Mouse (Mus musculus) kidney, adult 9 months (tissue): ENCODE data around the gene Spib.

ENCODE experiments used
- DNase-seq: peaks from one replicate; pipeline ENCODE4 v3.0.0; 2022

Spib gene

DNA sequence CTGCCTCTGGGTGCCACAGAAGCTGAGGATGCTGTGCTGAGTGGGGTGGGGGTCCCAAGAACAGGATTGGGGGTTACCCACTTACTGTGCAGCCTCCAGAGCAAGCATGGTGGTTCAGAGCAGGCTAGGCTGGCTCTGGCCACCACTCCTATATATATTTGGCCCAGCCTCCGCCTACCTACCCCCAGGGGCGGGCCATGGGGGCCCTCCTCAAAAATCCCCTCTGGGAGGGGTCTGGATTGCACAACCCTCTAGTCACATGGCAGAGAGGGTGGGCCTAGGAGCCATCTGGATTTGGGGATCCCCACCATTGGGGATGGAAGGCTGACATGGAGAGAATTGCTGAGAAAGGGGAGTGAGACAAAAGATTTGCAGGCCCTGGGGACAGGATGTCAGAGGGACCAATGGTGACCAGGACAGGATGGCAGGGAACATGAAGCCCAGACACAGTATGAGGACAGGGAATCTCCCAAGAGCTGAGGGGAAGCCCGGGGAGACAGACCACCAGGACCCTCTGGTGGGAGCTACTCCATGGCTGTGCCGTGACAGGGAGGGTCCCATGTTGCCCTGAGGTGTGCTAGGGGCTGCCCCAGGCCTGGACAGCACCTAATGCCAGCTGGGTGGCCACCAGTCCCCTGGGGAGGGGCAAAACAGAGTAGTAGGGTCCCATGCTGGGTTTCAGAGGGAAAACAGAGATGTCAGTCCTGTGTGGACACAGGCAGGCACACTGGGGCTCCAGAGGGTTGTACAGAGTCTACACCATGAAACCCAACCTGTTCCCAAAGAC, at the start of gene Spib:
Spib (minus strand) TSS at position 126 of the 787 bp plus-strand sequence.
- no peak for DNase-seq

DNA sequence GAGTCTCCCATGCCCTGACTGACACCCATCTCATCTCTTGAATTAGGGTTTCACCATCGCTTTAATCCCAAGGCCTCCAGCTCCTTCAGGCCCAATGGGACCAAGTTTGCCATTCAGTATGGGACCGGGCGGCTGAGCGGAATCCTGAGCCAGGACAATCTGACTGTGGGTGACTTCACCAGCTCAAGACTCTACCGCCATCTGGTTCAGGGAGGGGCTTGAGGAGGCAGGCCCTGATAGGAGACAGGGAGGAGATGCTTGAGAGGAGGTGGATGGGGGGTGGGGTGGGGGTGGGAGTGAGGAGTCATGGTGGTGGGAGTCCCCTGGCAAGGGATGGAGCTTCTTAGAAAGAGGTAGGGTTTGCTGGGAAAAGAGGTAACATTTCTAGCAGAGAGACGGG, 49.8 kb upstream of the Spib start:
- DNase-seq = no peak

DNA sequence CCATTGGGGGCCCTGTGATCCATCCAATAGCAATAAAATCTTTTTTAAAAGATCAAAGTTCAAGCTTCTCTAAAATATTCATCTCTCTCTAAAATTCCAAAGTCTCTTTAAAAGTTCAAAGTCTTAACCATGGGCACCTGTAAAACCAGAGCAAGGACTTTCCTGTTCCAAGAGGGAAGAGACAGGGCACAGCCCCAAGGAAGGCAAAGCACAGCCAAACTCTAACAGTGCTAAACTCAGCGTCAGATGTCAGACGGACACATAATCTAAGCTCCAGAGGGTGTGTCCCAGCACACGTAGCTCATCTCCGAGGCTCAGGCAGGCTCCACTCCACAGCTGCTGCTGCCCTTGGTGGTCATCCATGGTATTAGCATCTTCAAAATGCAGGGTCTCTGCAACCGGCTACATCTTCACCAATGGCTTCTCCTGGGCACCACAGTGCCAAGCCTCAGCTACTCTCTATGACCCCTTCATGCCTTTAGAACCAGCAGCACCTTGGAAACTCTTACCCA, 44.5 kb upstream of the Spib start:
- peak; percentile 74 for DNase-seq

DNA sequence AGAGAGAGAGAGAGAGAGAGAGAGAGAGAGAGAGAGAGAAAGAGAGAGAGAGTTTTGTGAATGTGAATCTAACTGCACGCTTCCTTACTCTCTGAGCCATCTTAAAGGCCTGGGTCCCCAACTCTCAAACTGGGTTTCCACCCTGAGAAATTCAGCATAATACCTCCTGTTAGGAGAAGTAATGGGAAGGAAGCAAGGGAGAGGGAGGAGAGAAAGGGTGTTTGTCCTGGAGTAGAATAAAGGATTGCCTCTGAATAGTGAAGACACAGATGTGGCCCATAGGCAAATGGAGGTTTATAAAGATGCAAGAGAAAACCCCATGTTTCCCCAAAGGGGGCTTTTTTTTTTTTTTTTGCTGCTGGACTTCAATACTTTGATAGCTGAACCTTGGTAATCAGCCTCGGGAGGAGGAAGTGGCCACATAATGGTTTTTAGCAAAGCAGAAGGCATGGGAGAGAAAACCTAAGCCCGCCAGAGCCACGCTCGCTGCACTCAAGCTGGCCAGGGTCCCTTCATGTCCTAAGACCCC, 41.1 kb upstream of the Spib start:
- DNase-seq = no peak

DNA sequence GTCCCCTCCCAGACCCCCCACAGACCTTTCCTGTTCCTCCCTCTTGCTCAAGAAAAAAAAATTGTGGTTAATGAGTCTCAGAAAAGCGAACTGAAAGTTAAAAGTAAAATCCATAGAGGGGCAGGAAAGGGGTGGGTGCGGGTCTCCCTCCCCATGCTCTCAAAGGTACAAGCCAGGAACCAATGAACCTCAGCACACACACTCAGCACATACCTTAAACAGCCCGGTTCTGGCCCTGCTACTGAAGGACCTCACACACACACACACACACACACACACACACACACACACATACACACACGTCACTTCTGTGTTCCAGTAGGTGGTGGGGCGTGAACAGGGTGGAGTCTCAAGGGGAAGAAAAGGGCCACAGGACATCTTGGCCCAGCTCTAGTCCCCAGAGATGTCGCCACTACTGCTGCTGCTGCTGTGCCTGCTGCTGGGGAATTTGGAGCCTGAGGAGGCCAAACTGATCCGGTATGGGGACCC, 40.4 kb upstream of the Spib start, which contains the start of gene Napsa:
Napsa (plus strand) TSS at position 168 of the 489 bp plus-strand sequence.
- peak; percentile 79 for DNase-seq

DNA sequence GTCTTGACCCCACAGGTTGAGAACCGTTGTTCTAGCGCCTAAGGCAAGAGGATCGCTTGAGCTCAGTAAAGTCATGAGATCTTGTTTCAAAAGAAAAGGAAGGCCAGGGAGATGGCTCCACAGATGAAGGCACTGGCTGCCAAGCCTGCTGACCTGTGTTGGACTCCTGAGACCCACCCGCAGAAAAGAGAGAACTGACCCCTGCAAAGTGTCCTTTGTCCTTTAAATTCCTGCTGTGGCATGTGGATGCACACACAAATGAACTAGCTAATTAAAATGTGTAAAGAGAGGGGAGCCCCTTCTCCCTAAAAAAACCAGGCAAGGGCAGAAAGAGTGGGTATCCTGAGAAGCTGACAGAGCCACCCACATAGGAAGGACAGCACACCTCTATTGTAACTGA, 39.9 kb upstream of the Spib start:
- DNase-seq = peak; percentile 73

DNA sequence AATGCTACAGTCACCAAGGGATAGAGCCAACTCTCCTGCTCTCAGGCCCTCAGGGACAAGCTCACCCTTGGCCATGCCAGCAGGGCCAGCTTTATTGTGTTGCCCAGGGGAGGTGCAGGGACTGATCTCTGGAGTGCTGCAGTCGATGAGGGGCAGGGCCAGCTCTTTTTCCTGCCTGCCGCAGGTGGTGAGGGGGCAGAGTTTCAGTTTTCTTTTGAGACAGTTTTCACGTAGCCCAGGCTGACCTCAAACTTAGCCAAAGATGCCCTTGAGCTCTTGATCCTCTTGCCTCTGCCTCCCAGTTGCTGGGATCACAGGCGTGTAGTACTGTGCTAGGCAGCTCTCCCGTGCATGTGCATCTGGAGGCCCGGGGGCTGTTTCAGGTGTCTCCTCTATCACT, 39.1 kb upstream of the Spib start:
- no peak for DNase-seq

DNA sequence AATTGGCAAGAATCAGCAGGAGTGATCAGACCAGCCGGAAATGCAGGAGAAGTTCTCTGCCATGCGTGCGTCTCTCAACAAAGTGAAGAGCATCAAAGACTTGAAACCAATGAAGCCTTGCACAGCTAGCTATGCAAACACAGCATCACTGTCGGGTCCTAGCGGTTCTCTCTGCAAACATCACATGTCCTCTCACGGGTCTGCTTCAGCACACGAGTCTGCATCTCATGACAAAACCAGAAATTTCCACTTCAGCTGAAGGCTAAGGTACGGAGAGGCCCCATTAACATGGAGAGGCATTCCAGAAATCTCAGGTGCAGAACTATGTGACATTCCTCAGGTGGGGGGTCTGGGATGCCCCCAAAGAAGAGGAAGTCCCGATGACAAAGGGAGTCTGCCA, 36.9 kb upstream of the Spib start:
- no peak for DNase-seq

DNA sequence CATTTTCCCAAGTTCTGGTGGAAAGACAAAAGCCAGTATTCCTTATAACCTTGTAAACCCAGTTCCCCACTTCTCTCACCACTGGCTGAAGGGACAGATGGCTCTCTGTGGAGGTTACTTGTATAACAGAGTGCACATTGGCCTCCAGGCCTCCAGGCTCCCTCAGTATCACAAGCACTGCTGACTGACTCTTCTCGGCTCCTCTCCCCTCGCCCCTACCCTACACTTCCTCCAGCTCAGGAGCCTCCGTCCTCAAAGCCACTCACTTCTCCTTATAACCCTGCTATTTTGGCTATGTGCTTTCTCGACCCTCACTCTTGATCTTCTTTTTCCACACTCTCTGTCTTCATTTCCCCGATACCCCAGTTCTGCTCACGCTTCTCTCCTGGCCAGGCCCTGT, 33.5 kb upstream of the Spib start:
- DNase-seq = no peak

DNA sequence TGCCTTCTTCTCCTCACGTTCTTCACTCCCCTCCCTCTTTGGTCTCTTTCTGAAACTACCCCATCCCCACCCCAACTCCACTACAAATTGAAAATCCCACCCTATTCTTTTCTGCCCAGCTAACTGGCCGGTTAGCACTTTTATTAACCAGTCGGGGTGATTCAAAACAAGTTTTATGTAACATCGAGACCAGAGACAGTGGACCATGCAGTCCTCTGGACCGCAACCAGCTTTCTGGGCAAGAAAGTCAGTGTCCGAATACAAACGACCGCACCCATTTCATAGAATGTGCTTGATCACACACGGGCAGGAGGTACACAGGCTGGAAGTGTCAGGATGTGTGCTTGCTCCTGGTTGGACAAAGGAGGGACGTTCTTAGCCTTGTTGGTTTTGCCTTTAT, 32.6 kb upstream of the Spib start:
- DNase-seq = peak; percentile 83

DNA sequence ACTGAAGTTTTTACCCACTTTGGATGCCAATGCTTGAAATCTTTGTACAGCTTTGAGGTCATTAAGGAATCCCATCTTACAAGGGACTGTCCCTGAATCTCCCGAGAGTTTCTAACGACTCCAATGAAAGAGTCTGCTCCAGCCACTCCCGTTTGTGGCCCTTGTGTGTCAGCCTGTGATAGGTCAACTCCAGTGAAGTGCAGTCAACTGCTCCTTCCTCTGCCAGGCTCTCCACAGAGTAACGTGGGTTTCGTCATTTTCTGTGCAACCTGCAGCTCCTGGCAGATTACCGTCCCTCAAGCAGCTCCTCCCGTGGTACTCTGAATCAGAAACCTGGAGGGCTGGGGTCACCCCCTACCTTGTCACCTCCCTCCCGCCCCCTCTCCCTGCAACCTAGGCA, 31.4 kb upstream of the Spib start:
- no peak for DNase-seq

DNA sequence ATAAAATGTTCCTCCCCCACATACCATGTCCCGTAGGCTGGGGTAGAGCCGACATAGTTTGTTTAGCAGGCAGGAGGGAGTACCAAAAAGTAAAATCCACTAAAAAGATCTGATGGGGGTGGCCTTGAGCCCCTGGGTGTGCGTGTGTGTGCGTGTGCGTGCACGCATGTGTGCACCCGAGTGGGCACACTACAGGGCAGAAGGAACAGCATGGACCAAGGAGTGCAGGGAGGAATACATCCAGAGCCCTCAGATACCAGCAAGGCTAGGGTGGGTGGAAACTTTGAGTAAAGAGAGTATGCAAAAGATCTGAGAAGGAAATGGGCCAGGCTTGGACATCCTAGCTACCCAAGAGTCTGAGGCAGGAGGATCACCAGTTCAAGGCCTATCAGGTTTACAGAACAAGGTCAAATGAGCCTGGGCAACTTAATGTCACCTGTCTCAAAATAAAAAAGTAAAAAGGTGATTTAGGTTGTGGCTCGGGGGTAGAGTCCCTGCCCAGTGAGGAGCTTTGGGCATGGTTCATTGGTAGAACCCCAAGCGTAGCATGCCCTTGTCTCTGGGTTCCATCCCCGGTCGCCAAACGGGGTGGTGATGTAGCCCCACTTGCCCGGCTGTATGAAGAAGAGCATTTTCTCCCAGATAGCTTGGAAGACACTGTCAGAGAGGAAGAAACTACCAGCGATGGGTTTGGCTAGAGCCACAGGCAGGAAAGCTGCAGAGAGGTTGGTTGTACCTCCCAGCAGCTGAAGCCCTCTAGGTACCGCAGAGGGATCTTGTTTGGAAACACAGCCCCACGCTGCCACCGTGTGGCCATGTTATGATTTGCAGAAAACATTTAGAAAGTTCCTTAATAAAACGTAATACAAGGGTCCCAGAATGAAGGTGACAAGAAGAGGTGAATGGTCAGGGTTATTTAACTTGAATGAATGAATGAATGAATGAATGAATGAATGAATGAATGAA, 28.8 kb upstream of the Spib start:
- DNase-seq = peak; percentile 87

DNA sequence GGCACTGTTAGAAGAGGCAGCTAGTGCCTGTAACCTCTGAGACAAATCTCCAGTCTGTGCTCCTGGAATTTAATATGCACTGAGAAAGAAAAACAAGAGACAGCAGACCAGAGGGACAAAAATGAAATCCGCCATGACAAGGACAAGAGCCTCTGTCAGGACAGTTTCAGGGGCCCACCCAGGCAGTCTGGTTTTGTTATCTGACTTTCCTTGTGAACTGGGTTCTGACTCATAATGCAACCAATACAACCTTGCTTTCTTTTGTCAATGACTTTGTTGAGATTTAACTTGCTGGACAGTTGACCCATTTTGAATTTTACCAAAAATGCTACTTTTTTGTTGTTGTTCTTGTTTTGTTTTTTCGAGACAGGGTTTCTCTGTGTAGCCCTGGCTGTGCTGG, 25.8 kb upstream of the Spib start:
- DNase-seq = no peak

DNA sequence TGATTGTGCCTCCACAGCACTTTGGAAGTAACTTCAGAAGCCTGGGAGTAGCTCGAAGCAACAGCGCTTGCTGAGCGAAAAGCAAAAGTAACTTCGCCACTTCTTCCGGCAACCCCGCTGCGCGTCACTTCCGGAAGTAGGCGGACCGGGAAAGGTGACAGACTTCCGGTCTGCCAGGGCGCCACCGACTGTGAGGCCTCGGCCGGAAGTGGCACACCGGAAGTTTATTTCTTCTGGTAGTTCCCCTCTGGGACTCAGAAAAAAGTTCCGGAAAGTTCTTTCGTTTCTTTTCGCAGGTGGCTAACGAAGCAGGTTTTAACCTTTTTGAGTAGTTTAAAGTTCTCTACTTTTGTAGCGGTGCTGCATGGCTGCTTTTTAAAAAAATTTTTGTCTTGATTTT, 22.0 kb upstream of the Spib start, which contains the start of gene Nr1h2:
Nr1h2 (minus strand) TSS at position 126 of the 400 bp plus-strand sequence.
- peak; percentile 98 for DNase-seq

DNA sequence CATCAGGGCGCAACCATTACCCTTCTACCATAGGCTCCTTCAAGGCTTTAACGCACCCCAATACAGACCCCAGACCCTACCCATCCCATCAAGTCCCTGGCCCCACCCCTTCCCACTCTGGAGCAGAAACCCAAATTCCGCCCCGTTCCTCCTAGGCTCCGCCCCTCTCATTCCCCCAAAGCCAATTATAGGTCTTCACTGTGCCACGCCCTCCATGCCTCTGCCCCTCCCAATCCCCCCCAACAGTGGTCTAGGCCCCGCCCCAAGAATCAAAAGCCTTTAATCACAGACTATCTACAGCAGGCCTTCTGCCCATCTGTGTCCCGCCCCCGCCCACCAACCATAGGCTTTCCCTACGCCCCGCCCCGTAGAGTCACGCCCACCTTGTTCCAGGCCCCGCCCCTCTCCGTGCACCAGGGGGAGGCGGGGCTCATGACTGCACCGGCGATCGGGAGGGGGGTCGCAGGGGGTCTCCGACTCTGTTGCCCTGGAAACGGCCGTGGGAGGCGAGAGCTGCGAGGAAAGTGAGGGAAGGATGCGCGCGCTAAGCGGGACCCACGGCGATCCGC, 21.4 kb upstream of the Spib start:
- peak; percentile 80 for DNase-seq

DNA sequence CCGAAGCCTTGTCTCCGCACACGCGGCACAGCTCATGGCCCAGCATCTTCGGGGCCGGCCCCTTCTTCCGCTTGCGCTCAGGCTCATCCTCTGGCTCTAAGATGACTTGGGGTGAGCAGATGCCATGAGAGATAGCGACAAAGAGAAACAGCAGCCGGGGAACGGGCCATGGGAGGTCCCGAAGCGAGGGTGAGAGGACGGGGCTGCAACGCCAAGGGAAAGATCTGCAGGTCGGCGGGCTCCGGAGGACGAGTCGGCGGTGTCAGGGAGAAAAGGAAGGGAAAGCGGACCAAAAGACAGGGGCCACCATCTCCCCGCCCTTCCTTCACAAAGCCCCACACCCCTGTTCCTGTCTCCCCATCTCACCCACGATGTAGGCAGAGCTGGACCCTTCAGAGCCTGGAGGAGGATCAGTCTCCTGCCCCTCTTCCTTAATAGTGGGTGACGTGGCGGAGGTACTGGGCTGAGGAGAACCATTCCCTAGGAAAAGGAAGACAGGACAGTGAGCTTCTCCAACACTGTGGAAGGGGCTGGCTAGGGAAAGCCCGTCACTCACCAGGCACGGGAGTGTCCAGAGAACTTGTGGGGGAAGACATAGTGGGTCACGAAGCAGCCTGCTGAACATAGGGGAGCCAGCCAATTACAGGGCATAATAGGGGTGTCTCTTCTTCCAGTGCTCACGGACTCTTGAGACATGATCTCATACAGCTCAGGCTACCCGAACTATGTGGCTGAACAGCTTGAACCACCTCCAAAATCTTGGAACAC, 20.5 kb upstream of the Spib start:
- no peak for DNase-seq

DNA sequence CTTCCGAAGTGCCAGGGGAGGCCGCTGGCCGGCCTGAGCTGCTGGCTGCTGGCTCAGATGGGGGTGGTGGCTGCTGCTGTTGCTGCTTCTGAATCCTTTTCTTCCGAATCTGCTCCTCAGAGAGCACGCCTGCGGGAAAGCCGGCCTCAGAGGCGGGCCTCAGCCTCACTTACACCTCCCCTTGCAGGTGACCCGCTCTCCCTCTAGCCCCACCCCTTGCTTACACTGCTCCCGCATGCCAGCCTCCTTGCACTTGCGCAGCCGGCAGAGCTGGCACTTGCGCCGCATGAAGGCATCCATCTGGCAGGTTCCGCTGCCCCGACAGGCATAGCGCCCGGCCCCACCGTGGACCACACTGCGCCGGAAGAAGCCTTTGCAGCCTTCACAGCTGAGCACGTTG, 19.9 kb upstream of the Spib start:
- DNase-seq = no peak

DNA sequence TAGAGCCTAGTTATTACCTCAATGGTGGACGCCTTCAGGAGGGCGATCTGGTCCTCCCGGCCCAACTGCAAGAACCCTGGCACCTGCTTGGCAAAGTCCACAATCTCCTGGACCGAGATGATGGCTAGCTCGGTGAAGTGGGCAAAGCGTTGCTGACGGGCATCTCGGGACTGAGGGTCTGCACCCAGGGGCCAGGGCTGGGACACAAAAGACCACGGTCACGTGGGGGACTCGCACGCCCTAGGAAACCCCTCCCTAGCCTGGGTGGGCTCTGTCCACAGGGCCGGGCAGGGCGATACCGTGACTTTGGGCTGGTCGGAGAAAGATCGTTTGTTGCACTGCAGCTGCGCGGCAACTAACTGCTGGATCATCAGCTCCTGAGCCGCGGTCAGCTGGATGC, 19.4 kb upstream of the Spib start:
- DNase-seq = no peak

DNA sequence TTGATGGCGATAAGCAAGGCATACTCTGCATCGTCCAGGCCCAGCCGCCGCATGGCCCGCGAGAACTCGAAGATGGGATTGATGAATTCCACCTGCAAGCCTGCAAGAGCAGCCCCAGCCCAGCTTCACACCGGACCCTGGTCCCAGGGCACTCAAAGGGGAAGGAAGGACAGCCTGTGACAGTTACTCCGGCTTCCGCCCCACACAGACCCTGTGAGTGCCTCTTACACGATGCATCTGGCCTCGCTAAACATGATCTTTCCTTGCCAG, 18.5 kb upstream of the Spib start:
- no peak for DNase-seq

DNA sequence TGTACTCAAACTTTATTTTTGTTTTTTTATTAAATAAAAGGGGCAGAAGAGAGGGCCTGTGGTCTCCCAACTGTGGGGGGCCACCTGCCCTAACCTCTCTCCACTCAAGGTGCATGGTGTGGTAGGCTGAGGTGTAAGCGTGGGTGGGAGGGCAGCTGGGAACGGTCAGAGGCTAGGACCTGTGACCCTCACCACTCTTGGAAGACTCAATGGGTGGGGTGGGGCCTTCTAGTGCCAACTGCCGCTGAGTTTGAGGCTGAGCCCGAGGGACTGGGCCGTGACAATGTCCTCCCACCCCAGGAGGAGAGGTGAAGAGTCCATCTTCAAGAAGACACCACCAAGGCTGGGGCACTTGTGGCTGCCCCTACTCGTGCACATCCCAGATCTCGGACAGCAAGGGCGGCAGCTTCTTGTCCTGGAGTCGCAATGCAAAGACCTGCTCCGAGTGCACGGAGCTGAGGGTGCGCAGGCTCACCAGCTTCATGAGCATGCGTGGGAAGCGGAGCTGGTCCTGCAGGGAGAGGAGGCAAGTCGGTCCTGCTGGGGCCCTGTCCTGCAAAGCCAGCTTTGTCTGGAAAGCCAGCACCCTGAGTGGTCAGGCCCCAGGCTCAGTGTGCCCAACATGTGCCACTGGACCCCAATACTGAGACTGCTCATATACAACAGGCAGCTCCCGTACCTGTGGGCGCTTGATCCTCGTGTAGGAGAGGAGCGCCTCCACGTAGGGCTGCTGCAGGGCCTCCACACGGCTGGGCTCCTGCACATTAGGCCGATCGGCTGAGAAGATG, 17.9 kb upstream of the Spib start:
- DNase-seq = no peak

DNA sequence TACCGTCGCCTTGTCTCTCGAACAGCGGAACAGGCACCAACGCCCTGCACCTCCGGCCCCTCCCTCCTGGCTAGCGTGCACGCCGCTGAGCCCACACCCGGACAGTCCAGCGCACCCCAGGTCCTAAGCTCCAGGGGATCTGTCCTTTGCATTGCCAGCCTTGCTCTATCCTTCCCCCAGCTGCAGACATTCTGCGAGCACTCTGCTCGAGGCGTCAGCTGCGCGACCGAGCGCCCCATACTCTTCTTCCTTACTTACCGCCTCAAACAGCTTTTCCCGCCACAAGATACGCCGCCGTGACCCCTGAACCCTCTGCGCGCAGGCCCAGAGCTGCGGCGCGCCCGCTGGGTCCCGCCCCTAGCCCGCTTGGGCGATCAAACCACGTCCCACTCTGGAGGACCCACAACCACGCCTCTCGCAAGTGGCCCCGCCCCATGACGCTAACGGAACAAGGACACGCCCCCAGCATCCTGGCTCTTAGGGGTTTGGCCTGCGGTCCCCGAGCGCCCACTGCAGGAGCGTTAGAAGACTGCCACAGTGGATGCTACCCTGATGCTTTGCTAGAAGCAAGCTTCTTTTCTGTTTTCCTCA, 16.7 kb upstream of the Spib start, which contains the start of gene Pold1:
Pold1 (minus strand) TSS at position 353 of the 591 bp plus-strand sequence.
- peak; percentile 100 for DNase-seq
